Mouse (Mus musculus): ENCODE results near the gene Foxk1.

Foxk1 gene

GRCm38 (mm10) chr5:142505695-142506423, 104.6 kb downstream of the Foxk1 start:
- in situ Hi-C loops (cut with MboI; ENCODE audit: unreplicated experiment in 2 of 2) = loop anchor here (10.0 kb wide), 2 partner anchors 109 to 369 kb away; no protein-coding TSS in a partner anchor

DNA sequence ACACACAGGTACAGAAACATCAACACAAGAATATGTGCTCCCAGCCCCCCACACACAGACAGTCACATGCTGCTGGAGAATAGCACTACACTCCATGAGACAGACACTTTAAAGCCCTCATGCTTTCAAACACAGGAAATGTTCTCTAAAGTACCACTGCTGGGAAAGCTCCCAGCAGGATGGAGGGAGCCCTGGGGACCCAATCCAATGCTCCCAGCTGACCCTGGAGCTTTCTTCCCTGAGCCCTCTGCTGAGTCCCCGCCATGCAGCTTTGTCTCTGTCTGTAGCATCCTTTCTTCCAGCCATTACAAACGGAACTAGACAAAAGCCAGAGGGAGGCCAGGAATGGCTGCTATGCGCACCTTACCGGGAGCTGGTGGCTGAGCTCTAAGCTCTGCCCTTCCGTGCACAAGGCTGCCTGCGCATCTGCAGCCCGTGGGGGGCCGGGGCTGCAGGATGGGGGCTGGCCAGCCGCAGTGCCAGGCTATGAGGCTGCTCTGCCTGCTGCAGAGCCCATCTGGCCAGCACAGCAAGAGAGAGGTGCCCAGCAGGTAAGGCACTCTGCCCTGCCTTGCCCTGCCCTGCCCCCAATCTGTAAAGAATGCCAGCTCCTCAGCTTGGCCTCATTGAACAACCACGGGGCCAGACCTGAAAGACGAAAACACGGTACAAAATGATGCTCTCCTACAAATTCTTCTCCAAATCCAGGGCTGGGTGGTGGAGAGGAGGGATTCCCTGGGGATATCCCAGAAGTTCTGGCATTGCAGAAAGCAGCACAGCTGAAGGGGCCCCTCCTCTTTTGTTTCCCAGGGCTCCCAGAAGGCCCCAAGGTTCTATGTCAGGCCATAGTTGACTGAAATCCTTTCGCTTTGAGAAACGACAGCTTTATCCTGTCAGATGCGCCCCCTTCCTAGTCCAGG, 108.1 kb downstream of the Foxk1 start:
- in situ Hi-C loops (cut with MboI; ENCODE audit: unreplicated experiment in 2 of 2) = loop anchor here (10.0 kb wide), 2 partner anchors 105 to 365 kb away; no protein-coding TSS in a partner anchor

DNA sequence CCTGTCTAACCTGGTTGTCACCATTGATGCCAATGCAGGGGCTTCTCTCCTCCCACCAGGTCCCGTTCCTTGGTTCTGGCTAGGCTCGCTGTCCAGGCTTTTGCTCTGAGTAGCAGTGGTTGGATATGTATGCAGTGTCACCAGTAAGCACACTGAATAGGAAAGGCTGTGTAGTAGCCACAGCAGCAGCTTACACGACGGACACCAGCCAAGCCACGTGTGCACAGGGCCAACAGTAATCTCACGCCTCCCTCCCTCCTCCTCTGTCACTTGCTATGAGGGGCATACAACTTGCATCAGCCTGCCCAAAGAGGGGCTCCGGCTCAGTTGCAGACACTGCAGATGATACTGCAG, 108.7 kb downstream of the Foxk1 start:
- in situ Hi-C loops (cut with MboI; ENCODE audit: unreplicated experiment in 2 of 2) = no loop called here
